Mouse (Mus musculus) adrenal gland (tissue): ENCODE measurements around the gene Atp13a5.

Experiments used
- intact Hi-C: fragments of 180-260 bp; cut with DNase I; formaldehyde crosslinking; loops from one replicate; pipeline ENCODE4 v1.15.1; 2025
- long read RNA-seq, 2 experiments: library from polyadenylated mRNA; unstranded; transcript quantifications; one replicate each; pipeline ENCODE4 v2.0.0; 2020; ENCODE audit warnings: borderline replicate concordance in 1 of 2; ENCODE audit not compliant: insufficient replicate concordance in 1 of 2

Gene Atp13a5
- long read RNA-seq, experiment 1: 0 reads
- long read RNA-seq, experiment 2: 0 reads

GRCm38 (mm10) chr16:29378458-29378857, at the start of gene Atp13a5:
Atp13a5 (minus strand) TSS chr16:29378732.
- intact Hi-C loops: no loop called here

GRCm38 (mm10) chr16:29414822-29415221, 36.3 kb upstream of the Atp13a5 start:
- intact Hi-C loops: no loop called here

- intact Hi-C loops: no loop called here
Measured at GRCm38 (mm10) chr16:29407319-29407718, 28.8 kb upstream of the Atp13a5 start.

DNA sequence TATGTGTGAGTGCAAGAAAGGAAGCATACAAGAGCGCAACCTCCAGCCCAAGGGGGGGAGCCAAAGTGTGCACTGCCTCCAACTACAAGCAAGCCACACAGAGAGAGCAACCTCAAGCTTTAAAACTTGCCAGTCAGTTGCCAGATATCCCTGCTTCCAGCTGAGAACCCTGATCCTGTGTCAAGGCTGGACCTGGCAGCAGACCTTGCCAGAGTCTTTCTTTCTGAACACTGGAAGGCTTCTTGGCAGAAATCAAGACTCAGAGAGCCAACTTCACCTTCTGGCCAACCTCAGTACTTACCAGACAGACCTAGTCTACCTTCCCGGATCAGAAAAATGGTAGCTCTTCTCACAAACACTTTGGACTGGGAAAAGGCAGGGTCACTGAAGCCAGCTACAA, 20.5 kb upstream of the Atp13a5 start:
- intact Hi-C loops: no loop called here

DNA sequence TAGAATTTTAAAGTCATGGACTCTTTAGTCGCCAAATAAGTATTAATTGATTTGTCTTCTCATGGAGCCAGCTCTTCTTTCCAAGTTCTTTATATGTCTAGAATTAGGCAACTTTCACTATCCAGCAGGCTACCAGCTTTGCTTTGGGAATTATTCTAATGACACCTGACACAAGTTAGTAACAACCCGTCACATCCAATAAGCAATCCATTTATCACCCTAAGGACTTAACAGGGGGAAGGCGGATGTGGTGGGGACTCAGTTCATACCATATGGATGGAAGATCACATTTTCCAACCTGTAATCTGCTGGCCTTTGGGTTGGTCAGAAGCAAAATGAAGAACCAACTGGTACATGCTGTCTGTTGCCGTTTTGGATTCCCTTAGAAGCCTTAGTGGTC, 6.2 kb upstream of the Atp13a5 start:
- intact Hi-C loops: no loop called here

GRCm38 (mm10) chr16:29374636-29375035, 3.9 kb downstream of the Atp13a5 start:
- intact Hi-C loops: no loop called here

DNA sequence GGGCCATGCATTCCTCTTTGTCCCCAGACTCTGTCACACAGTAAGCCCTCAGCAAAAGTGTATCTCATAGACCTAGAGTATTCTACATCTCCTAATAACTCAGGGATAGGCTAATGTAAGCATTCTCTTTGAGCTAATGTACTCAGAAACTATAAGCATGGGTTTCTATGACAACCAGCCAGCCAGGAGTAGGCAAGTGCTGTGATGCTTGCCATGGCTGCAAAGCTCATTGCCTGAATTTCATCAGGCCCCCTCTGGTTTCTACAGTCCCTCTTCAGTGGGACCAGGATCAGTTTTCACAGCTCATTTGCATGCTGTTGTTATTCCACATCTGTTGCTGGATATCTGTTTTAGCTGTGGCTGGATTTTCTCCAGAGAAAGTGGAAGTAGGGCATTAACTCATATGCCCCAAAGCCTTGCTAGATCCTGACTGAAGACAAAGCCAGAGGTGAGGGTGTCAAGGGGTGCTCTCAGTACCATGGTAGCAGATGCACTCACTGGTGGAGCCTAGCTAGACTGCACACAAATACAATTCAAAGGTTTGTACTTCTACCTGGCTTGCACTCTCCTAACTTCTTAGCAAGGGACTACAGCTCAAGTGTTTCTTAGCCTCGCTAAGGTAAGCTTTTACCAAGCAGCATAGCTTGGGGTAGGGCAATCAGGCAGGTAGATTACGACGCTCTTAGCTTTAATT, 47.0 kb downstream of the Atp13a5 start:
- intact Hi-C loops: no loop called here

DNA sequence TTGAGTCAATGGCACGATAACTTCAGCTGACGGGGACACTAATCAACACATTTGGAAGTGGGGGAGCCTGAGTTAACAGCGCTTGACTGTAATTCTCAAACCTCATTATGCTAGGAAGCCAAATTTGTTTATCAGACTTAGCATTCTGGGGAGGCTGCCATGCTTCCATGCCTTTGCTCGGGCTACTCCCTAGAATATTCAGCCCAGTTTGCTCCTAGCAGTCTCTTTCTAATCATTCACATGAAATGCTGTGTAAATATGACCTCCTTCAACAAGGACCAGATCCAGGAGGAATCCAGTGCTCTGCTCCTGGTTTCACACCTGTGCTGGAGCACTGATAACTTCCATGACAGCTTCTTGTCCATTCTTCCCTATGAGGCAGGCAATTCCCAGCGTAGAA, 47.6 kb downstream of the Atp13a5 start:
- intact Hi-C loops: no loop called here

- intact Hi-C loops: no loop called here
Measured at GRCm38 (mm10) chr16:29329213-29329612, 49.3 kb downstream of the Atp13a5 start.

GRCm38 (mm10) chr16:29327910-29328309, 50.6 kb downstream of the Atp13a5 start:
- intact Hi-C loops: no loop called here

GRCm38 (mm10) chr16:29325233-29325919, 53.2 kb downstream of the Atp13a5 start:
- intact Hi-C loops: no loop called here

DNA sequence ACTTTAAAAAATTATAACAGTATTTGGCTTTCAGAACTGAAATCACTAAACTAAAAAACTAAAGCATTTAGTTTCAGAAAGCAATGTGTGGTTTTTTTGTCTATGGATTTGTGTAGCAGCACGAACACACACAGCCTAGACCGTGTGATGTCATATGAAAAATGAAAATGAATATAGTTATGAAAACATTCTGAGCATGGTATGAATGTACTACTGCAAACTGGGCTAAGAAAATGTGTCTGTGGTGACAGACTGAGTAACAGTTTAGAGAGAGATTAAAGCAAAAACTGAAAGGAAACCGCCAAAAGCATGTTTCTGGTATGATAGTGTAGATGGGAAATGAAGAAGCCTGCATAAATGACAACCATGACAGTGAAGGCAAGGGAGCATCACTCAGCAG, 57.8 kb downstream of the Atp13a5 start:
- intact Hi-C loops: no loop called here

DNA sequence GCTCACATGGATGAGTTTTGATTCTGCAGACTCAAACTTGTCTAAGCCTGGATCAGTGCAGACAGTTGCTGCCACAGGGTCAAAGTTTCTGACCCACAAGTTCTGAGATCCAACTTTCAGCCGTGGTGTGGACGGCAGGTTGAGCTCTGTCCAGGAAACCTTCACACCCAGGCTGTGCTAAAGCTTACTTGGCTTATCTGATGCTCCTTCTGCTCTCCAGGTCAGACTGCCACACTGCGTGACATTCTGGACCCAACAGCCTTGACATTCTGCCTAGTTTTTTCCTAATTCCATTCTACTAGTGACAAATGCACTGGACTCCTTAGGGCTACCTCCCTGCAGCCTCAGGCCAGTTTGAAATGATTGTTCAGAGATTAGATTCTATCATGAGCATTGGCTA, 63.1 kb downstream of the Atp13a5 start:
- intact Hi-C loops: no loop called here

- intact Hi-C loops: no loop called here
Measured at GRCm38 (mm10) chr16:29314991-29315390, 63.5 kb downstream of the Atp13a5 start.

GRCm38 (mm10) chr16:29297555-29298021, 80.9 kb downstream of the Atp13a5 start:
- intact Hi-C loops: no loop called here

DNA sequence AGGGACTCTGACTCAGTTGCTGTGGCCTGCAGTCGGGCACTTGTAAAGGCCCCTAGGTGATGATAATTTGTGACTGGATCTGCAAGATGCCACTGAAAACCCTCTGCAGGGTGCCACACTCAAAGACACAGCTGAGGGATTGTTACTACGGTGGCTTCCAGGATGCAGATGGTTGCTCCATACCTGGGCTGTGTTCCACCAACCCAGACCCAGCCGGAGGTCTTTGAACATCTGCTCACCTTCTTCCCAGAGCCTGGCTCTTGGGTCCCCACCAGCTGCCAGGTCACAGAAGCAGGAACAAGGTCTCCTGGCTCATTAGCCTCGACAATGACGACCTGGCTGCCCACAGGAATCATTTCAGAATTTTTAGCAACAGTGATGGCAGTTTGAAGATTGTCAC, 97.8 kb downstream of the Atp13a5 start:
- intact Hi-C loops: no loop called here

- intact Hi-C loops: no loop called here
Measured at GRCm38 (mm10) chr16:29254325-29254724, 124.2 kb downstream of the Atp13a5 start.

DNA sequence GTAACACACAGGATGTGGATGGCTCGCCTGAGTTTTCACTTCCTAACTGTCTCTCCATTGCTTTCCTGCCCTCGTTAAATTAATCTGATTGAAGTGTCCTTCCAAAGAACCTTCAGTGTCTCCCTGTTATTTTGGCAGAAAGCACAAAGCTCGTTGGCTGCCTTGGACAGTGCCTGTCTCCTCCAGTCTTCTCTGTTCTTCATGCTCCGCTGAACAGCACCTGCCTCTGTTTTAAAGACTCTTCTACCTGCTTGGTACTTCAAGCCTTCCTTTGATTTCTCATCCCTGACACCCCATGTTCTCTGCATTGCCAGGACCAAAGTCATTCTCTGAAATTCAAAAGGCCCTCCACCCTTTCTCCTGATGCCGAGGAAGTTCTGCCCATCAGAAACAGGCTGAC, 142.6 kb downstream of the Atp13a5 start:
- intact Hi-C loops: no loop called here

DNA sequence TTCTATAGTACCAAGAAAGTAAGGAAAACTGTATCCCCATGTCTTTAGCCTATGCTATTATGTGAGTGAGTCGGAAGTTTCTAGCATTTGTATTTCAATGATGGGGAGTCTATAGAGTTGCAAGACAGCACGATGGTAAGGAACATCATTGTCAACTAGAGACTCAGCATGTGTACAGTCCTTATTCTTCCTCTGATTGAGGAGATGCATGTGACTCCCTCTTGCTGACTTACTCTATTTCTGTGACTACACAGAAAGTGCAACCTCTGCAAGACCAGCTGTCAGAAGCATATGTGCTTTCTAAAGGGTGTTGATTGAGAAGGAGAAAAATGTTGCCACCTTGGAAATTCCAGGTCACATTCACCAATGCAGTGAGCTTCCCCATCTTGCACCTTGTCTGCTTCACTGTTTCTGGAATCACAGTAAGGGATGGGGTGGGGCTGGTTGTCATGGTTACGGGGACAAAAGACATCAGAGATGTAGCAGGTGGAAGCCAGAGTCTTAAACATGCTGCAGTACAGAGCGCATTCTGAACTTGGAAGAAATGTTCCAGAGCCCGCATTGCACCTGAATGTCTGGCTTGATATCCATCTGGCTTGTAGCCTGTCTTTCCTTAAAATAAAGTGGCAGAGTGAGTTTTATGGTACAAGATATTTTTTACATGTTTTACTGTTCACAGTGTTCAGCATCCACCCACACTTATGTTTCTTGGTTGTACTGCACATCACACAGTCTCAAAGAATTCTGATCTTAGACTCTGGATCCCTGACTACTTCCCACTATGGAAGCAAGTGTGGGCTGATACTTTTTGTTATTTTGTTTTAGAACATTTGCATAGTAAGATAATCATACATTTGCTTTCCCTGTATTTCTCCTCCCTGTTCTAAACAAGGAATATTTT, 161.9 kb downstream of the Atp13a5 start:
- intact Hi-C loops: no loop called here

DNA sequence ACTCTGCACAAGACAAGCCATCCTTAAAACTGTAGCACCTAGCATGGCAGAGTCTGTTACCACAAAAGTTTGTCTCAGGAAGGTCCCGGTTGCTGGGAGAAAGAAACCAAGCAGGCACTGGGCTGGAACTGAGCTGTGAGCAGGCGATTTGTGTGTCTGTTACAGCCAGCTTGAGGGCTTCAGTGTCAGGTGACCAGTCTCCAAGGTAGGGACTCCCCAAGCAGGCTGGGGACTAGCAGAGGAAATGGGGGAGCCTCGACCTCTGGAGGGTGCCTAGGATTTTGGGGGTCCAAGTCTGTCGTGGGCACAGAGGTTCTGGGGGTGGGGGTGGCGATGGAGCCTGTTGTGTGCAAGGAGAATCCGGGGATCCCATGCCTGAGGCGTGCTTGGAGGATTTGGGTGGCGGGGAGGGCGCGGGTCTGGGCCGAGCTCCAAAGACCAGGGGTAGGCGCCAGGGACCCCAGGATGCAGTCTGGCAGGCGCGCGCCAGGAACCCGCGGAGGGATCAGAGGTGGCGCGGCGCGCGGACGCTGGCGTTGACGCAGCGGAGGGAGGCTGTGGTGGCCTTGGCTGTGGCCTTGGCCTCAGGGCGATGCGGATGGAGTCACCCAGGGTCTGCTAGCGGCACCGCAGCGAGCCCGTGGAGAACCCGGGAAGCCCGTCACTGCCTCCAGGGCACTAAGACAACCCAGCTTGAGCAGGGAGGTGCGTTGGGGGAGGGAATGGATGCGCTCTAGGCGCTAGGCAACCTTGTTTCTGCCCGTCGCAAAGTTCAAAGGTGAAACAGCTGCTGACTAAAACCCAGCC, 168.7 kb downstream of the Atp13a5 start, which contains the start of gene Hrasls:
TSS of gene Hrasls (plus strand) at position 91 of the 807 bp plus-strand sequence.
- intact Hi-C loops: no loop called here

- intact Hi-C loops: no loop called here
Measured at GRCm38 (mm10) chr16:29208841-29209240, 169.7 kb downstream of the Atp13a5 start.
